Mouse (Mus musculus): ENCODE results near the gene Acap2. TPM values are rescaled to one million over a fixed set of nuclear protein-coding genes. Genes with fewer than 3 reads are reported as not detected.

Acap2 gene
- polyA plus RNA-seq, 1 experiment from 2014 or later: 10.6 TPM

- no peak overlapping the region for H3K9ac ChIP-seq (ENCODE audit: low read length)
- H3K27ac ChIP-seq (ENCODE audit: low read length): no peak overlapping the region
- H3K9me3 ChIP-seq (replicated peaks; ENCODE audit: control insufficient read depth, low read length): no peaks in the 10 kb centered on the region
- H3K4me1 ChIP-seq (ENCODE audit: control insufficient read depth, insufficient read depth, low read length): peaks cover 9% of the 10 kb centered on the region
- no peak for ATAC-seq (replicated peaks; ENCODE audit: extremely low read depth, insufficient read depth, low FRiP score)
- H3K4me3 ChIP-seq (ENCODE audit: low read length): no peak overlapping the region
- H3K36me3 ChIP-seq (ENCODE audit: control insufficient read depth, insufficient read depth): no peaks in the 10 kb centered on the region
- no peak overlapping the region for H3K4me2 ChIP-seq (ENCODE audit: low read depth, low read length)
- H3K27me3 ChIP-seq (ENCODE audit: control insufficient read depth, insufficient read depth, low read length): no peaks in the 10 kb centered on the region
These were observed 31.4 kb downstream of the Acap2 start for GRCm38 (mm10) chr16:31169596-31169995.

- H3K36me3 ChIP-seq (ENCODE audit: control insufficient read depth, insufficient read depth): no peaks in the 10 kb centered on the region
- no peaks in the 10 kb centered on the region for H3K9me3 ChIP-seq (replicated peaks; ENCODE audit: control insufficient read depth, low read length)
- ATAC-seq (replicated peaks; ENCODE audit: extremely low read depth, insufficient read depth, low FRiP score): no peak
- WGBS: 57% methylated on average over 7 of the region's 7 CpGs
- H3K4me3 ChIP-seq (ENCODE audit: low read length): no peak overlapping the region
- no peaks in the 10 kb centered on the region for H3K27me3 ChIP-seq (ENCODE audit: control insufficient read depth, insufficient read depth, low read length)
- peaks cover 9% of the 10 kb centered on the region for H3K4me1 ChIP-seq (ENCODE audit: control insufficient read depth, insufficient read depth, low read length)
- H3K27ac ChIP-seq (ENCODE audit: low read length): no peak overlapping the region
- H3K4me2 ChIP-seq (ENCODE audit: low read depth, low read length): no peak overlapping the region
- no peak overlapping the region for H3K9ac ChIP-seq (ENCODE audit: low read length)
These were observed 33.1 kb downstream of the Acap2 start for GRCm38 (mm10) chr16:31167934-31168333.

DNA sequence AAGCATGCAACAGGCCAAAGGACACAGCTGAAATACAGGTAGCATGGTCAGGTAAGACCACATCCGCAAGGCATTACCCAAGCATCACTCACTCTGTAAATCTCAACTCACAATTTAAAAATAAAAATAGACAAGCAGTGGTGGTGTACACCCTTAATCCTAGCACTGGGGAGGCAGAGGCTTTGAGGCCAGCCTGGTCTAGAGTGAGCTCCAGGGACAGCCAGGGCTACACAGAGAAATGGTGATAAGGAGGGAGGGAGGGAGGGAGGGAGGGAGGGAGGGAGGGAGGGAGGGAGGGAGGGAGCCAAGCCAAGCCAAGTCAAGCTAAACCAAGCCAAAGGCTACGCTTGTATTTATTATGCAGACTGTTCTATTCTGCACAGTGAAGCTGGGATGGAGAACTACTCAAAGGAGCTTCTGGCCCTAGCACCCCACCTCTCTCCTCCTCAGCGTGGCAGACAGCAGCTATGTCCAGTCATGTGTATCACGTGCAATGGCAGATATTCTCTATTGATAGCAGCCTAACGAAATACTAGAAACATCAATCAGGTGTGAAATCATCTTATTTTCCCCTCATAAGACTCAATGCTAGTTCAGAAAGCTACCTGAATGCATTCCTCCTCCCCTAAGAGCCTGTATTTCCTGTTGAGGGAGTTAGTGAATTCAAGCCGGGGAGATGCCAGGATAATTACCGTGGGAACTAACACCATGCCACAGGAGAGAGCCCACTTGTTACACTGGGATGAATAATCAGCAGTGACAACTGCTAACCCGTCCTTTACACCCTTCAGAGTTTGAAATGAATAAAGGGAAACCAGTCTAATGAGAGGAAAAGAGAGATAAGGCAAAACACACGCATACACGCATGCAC lies 33.8 kb downstream of the Acap2 start:
- H3K36me3 ChIP-seq (ENCODE audit: control insufficient read depth, insufficient read depth): no peaks in the 10 kb centered on the region
- H3K9ac ChIP-seq (ENCODE audit: low read length): no peak overlapping the region
- H3K4me1 ChIP-seq (ENCODE audit: control insufficient read depth, insufficient read depth, low read length): peaks cover 9% of the 10 kb centered on the region
- 62% methylated on average over 10 of the region's 10 CpGs for WGBS
- no peak overlapping the region for H3K4me2 ChIP-seq (ENCODE audit: low read depth, low read length)
- no peak for ATAC-seq (replicated peaks; ENCODE audit: extremely low read depth, insufficient read depth, low FRiP score)
- H3K4me3 ChIP-seq (ENCODE audit: low read length): no peak overlapping the region
- H3K27me3 ChIP-seq (ENCODE audit: control insufficient read depth, insufficient read depth, low read length): no peaks in the 10 kb centered on the region
- no peaks in the 10 kb centered on the region for H3K9me3 ChIP-seq (replicated peaks; ENCODE audit: control insufficient read depth, low read length)
- H3K27ac ChIP-seq (ENCODE audit: low read length): no peak overlapping the region

DNA sequence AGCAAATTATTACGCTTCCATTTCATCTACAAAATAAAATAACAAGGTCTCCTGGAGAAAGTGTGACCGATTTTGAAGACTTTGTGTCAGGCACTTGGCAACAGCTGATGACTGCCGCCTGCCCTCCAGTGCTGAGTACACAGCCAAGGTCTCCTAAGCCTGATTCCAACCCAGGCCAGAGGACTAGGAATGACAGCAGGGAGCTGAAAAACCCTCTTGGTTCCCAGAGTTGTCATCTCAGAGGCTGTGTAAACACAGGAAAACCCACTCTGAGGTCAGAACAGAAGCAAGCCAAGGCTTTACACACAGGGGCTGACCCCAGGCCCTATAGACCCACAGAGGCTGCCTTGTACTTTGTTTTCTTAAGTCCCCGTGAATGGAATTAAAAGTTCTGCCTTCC lies 35.1 kb downstream of the Acap2 start:
- Histone ChIP-seq H3K36me3 (ENCODE audit: control insufficient read depth, insufficient read depth) (no peaks in the 10 kb centered on the region), H3K27me3 (ENCODE audit: control insufficient read depth, insufficient read depth, low read length) (no peaks in the 10 kb centered on the region), H3K4me2 (ENCODE audit: low read depth, low read length) (no peak overlapping the region), H3K27ac (ENCODE audit: low read length) (no peak overlapping the region), H3K4me3 (ENCODE audit: low read length) (no peak overlapping the region), H3K9ac (ENCODE audit: low read length) (no peak overlapping the region), H3K9me3 (replicated peaks; ENCODE audit: control insufficient read depth, low read length) (no peaks in the 10 kb centered on the region), H3K4me1 (ENCODE audit: control insufficient read depth, insufficient read depth, low read length) (peaks cover 9% of the 10 kb centered on the region)
- 56% methylated on average over 4 of the region's 4 CpGs for WGBS
- ATAC-seq (replicated peaks; ENCODE audit: extremely low read depth, insufficient read depth, low FRiP score): no peak

- no peak overlapping the region for H3K27ac ChIP-seq (ENCODE audit: low read length)
- no peaks in the 10 kb centered on the region for H3K36me3 ChIP-seq (ENCODE audit: control insufficient read depth, insufficient read depth)
- H3K27me3 ChIP-seq (ENCODE audit: control insufficient read depth, insufficient read depth, low read length): no peaks in the 10 kb centered on the region
- no peak overlapping the region for H3K4me2 ChIP-seq (ENCODE audit: low read depth, low read length)
- H3K9me3 ChIP-seq (replicated peaks; ENCODE audit: control insufficient read depth, low read length): no peaks in the 10 kb centered on the region
- no peak overlapping the region for H3K9ac ChIP-seq (ENCODE audit: low read length)
- peaks cover 9% of the 10 kb centered on the region for H3K4me1 ChIP-seq (ENCODE audit: control insufficient read depth, insufficient read depth, low read length)
- H3K4me3 ChIP-seq (ENCODE audit: low read length): no peak overlapping the region
- ATAC-seq (replicated peaks; ENCODE audit: extremely low read depth, insufficient read depth, low FRiP score): no peak
- 75% methylated on average over 4 of the region's 4 CpGs for WGBS
These were observed 35.6 kb downstream of the Acap2 start for GRCm38 (mm10) chr16:31165467-31165866.

DNA sequence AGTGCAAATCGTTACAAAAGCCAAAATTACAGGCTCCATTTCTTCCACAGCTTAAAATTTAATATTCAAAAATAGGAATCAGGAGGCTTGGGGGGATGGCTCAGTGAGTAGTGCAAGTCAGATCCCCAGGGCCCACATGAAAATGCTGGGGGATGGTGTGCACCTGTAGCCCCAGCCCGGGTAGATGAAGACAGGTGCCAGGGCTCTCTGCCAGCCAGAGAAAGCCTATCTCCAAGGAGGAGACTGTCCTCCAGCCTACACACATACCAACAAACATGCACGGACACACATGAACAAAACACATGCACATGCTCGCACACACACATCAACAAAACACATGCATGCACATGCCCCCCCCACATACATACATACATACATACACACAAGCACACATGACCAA lies 36.9 kb downstream of the Acap2 start:
- Histone ChIP-seq H3K9me3 (replicated peaks; ENCODE audit: control insufficient read depth, low read length) (no peaks in the 10 kb centered on the region), H3K27ac (ENCODE audit: low read length) (no peak overlapping the region), H3K27me3 (ENCODE audit: control insufficient read depth, insufficient read depth, low read length) (no peaks in the 10 kb centered on the region), H3K4me2 (ENCODE audit: low read depth, low read length) (no peak overlapping the region), H3K9ac (ENCODE audit: low read length) (no peak overlapping the region), H3K4me1 (ENCODE audit: control insufficient read depth, insufficient read depth, low read length) (peaks cover 9% of the 10 kb centered on the region), H3K36me3 (ENCODE audit: control insufficient read depth, insufficient read depth) (no peaks in the 10 kb centered on the region), H3K4me3 (ENCODE audit: low read length) (no peak overlapping the region)
- WGBS: 84% methylated on average over 4 of the region's 4 CpGs
- no peak for ATAC-seq (replicated peaks; ENCODE audit: extremely low read depth, insufficient read depth, low FRiP score)

- Histone ChIP-seq H3K27me3 (ENCODE audit: control insufficient read depth, insufficient read depth, low read length) (no peaks in the 10 kb centered on the region), H3K4me3 (ENCODE audit: low read length) (no peak overlapping the region), H3K9me3 (replicated peaks; ENCODE audit: control insufficient read depth, low read length) (peaks cover 11% of the 10 kb centered on the region), H3K4me2 (ENCODE audit: low read depth, low read length) (no peak overlapping the region), H3K9ac (ENCODE audit: low read length) (no peak overlapping the region), H3K27ac (ENCODE audit: low read length) (no peak overlapping the region), H3K4me1 (ENCODE audit: control insufficient read depth, insufficient read depth, low read length) (no peaks in the 10 kb centered on the region), H3K36me3 (ENCODE audit: control insufficient read depth, insufficient read depth) (peaks cover 18% of the 10 kb centered on the region)
- ATAC-seq (replicated peaks; ENCODE audit: extremely low read depth, insufficient read depth, low FRiP score): no peak
- whole genome bisulfite sequencing: 70% methylated on average over 6 of the region's 6 CpGs
These were observed 40.6 kb downstream of the Acap2 start for GRCm38 (mm10) chr16:31160486-31160885.

GRCm38 (mm10) chr16:31159491-31159890 lies 41.6 kb downstream of the Acap2 start:
- WGBS: 76% methylated on average over 2 of the region's 2 CpGs
- no peak overlapping the region for H3K9ac ChIP-seq (ENCODE audit: low read length)
- no peaks in the 10 kb centered on the region for H3K27me3 ChIP-seq (ENCODE audit: control insufficient read depth, insufficient read depth, low read length)
- H3K36me3 ChIP-seq (ENCODE audit: control insufficient read depth, insufficient read depth): peaks cover 19% of the 10 kb centered on the region
- no peak overlapping the region for H3K27ac ChIP-seq (ENCODE audit: low read length)
- no peak overlapping the region for H3K4me3 ChIP-seq (ENCODE audit: low read length)
- no peak for ATAC-seq (replicated peaks; ENCODE audit: extremely low read depth, insufficient read depth, low FRiP score)
- no peak overlapping the region for H3K4me2 ChIP-seq (ENCODE audit: low read depth, low read length)
- H3K9me3 ChIP-seq (replicated peaks; ENCODE audit: control insufficient read depth, low read length): peaks cover 11% of the 10 kb centered on the region
- no peaks in the 10 kb centered on the region for H3K4me1 ChIP-seq (ENCODE audit: control insufficient read depth, insufficient read depth, low read length)

DNA sequence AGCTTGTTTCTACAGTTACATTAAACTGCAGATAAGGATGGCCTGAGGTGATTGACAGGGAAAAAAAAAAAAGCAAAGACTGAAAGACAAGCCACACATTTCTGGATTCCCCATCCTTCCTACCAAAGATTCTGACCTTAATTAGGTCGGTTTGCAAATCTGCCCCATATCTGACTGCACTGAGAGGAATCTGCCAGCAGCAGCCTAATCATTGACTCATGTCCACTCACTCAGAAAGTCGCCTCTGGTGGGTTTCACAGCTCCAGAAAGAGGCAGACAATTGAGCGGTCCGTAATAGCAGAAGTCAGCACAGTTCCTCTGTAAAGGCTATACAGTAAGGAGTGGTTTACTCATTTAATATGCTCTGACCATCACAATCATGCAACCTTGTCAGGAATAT lies 51.2 kb downstream of the Acap2 start:
- no peaks in the 10 kb centered on the region for H3K9me3 ChIP-seq (replicated peaks; ENCODE audit: control insufficient read depth, low read length)
- no peak for ATAC-seq (replicated peaks; ENCODE audit: extremely low read depth, insufficient read depth, low FRiP score)
- H3K4me2 ChIP-seq (ENCODE audit: low read depth, low read length): no peak overlapping the region
- H3K27me3 ChIP-seq (ENCODE audit: control insufficient read depth, insufficient read depth, low read length): no peaks in the 10 kb centered on the region
- peaks cover 4% of the 10 kb centered on the region; the same call in 1 of the 2 replicates for H3K36me3 ChIP-seq (ENCODE audit: control insufficient read depth, insufficient read depth)
- no peak overlapping the region for H3K4me3 ChIP-seq (ENCODE audit: low read length)
- WGBS: 85% methylated on average over 4 of the region's 4 CpGs
- no peaks in the 10 kb centered on the region for H3K4me1 ChIP-seq (ENCODE audit: control insufficient read depth, insufficient read depth, low read length)
- no peak overlapping the region for H3K27ac ChIP-seq (ENCODE audit: low read length)
- H3K9ac ChIP-seq (ENCODE audit: low read length): no peak overlapping the region
